Mouse (Mus musculus): ENCODE measurements around the gene Mfsd12.

Mfsd12 gene

GRCm38 (mm10) chr10:81328386-81328785 lies 28.9 kb upstream of the Mfsd12 start, which contains the start of gene Tbxa2r:
Gene Tbxa2r, plus strand, starts transcription at chr10:81328731.
- in situ Hi-C loops (cut with MboI, MseI): no loop called here

GRCm38 (mm10) chr10:81329194-81329975 lies 27.9 kb upstream of the Mfsd12 start:
- in situ Hi-C loops (cut with MboI, MseI): no loop called here

- in situ Hi-C loops (cut with MboI, MseI): no loop called here
Observed at GRCm38 (mm10) chr10:81330007-81330406, 27.3 kb upstream of the Mfsd12 start.

- in situ Hi-C loops (cut with MboI, MseI): no loop called here
Observed at GRCm38 (mm10) chr10:81332277-81332676, 25.0 kb upstream of the Mfsd12 start.

DNA sequence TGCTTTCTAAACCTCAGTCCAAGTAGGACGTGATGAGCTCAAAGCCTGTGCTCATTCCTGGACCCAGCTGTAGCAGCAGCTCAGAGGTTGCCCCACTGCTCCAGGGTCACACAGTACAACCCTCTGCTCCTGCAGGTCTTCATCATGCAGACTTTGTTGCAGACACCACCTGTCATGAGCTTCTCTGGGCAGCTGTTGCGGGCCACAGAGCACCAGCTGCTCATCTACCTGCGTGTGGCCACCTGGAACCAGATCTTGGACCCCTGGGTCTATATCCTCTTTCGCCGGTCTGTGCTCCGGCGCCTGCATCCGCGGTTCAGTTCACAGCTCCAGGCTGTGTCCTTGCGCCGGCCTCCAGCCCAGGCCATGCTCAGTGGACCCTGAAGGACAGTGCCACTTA lies 23.0 kb upstream of the Mfsd12 start:
- in situ Hi-C loops (cut with MboI, MseI): no loop called here

GRCm38 (mm10) chr10:81335393-81336340 lies 21.6 kb upstream of the Mfsd12 start:
- in situ Hi-C loops (cut with MboI, MseI): no loop called here

- in situ Hi-C loops (cut with MboI, MseI): no loop called here
Observed at GRCm38 (mm10) chr10:81336558-81336957, 20.7 kb upstream of the Mfsd12 start.

GRCm38 (mm10) chr10:81340551-81341332 lies 16.5 kb upstream of the Mfsd12 start:
- in situ Hi-C loops (cut with MboI, MseI): loop anchor here (10.0 kb wide), 1 partner anchor 286 kb away; no protein-coding TSS in a partner anchor

GRCm38 (mm10) chr10:81341333-81341949 lies 15.8 kb upstream of the Mfsd12 start:
- in situ Hi-C loops (cut with MboI, MseI): loop anchor here (10.0 kb wide), 1 partner anchor 287 kb away; no protein-coding TSS in a partner anchor

- in situ Hi-C loops (cut with MboI, MseI): loop anchor here (10.0 kb wide), 1 partner anchor 288 kb away; no protein-coding TSS in a partner anchor
Observed at GRCm38 (mm10) chr10:81342686-81343505, 14.4 kb upstream of the Mfsd12 start, which contains the start of gene Gipc3. Gene Gipc3, minus strand, starts transcription at chr10:81343266.

DNA sequence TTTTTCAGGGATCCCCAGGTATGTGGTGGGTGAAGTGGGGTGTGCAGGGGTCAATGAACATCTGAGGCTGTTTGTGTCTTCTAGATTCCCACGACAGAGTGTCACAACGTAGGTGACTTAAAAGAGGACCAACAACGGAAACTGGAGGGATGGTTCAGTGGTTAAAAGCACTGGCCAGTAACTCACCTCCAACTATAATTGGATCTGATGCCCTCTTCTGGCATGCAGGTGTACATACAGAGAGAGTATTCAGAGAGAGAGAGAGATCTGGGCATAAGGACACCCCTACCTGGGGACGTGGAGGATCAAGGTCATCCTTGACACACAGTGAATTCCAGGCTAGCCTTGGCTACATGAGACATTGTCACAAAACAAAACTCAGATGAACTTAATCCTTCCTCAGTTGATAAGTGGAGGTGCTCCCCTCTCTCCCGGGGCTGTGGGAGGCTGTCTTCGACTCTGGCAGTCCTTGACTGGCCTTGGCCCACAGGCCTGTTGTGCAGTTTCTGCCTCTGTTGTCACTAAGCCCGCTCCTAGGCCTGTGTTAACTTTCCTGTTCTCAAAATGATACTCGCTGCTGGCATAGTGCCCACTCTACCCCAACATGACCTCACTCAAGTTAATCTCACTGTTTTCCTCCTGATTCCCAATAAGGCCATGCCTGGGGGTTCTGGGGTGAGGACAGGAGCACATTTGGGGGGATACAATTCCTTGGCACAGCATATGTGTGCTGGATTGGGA lies 12.7 kb upstream of the Mfsd12 start:
- in situ Hi-C loops (cut with MboI, MseI): loop anchor here (10.0 kb wide), 1 partner anchor 290 kb away; no protein-coding TSS in a partner anchor

DNA sequence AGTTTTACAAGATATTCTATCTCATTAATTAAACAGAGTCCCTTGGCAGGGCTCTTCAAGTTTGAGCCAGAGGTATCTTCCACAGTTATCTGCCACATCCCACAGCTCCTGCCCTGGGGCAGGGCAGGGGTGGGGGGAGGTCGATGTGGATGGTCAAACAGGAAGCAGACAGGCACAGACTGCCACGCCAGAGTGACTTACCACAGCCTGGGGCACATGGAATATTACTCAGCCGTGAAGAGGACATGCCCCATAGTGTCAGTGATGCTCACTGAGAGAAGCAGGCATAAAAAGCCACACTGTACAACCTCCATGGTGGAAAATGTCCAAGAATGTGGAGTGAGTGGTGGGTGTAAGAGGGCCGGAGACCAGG lies 12.1 kb upstream of the Mfsd12 start:
- in situ Hi-C loops (cut with MboI, MseI): loop anchor here (10.0 kb wide), 1 partner anchor 290 kb away; no protein-coding TSS in a partner anchor

DNA sequence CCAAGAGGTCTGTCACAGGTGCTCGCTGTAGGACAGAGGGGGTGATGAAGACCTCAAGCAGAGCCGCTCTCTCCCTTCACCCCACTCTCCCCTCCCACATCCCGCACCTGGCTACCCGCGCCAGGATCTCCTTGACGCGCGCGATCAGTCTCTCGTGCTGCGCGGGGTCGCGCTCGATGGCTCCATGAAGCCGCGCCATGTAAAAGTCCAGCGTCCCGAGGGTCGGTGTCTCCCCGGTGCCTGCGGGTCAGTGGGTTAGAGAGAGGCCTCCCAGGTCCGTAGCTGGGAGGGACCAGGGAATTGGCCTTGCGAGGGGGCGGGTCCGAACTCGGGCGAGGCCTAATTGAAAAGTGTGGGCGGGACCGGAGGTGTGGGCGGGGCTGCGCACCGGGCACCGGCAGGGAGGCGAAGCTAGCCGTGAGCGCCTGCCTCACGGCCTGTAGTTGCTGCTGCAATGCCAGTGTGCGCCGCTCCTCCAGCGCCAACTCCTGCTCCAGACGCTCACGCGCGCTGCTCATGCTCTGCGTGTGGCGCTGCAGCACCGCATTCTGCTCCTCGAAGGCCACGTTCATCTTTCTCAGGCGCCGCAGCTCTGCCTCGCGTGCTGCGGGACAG lies 10.7 kb upstream of the Mfsd12 start:
- in situ Hi-C loops (cut with MboI, MseI): loop anchor here (10.0 kb wide), 1 partner anchor 292 kb away; no protein-coding TSS in a partner anchor

GRCm38 (mm10) chr10:81349146-81349545 lies 8.1 kb upstream of the Mfsd12 start:
- in situ Hi-C loops (cut with MboI, MseI): loop anchor here (10.0 kb wide), 1 partner anchor 294 kb away; no protein-coding TSS in a partner anchor

DNA sequence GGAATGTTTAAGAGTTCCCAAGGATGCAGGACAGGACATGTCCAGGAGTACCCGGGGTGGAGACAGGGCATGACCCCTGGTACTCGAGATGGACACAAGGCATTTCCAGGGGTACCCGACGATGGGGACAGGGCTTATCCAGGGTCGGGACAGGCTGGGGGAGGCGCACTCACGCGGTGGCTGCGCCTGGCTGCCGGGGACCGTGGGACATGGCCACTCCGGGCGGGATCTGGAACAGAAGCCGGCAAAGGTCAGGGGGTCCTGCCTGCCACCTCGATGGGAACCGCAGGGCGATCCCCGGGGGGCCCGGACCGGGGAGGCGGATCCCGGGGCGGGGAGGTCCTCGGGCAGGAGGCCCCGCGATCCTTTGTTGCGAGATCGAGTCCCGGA lies 7.3 kb upstream of the Mfsd12 start:
- in situ Hi-C loops (cut with MboI, MseI): loop anchor here (10.0 kb wide), 1 partner anchor 295 kb away; no protein-coding TSS in a partner anchor

GRCm38 (mm10) chr10:81350351-81351063 lies 6.8 kb upstream of the Mfsd12 start, which contains the start of gene Hmg20b:
Gene Hmg20b, minus strand, starts transcription at chr10:81350480.
- in situ Hi-C loops (cut with MboI, MseI): no loop called here

GRCm38 (mm10) chr10:81351678-81352291 lies 5.5 kb upstream of the Mfsd12 start:
- in situ Hi-C loops (cut with MboI, MseI): no loop called here

Data from T-helper 2 cell (primary cell).